Mouse (Mus musculus) thymus, postnatal 25 days (tissue): ENCODE results near the gene Smurf1.

ENCODE experiments used
- DNase-seq: peaks from one replicate; pipeline ENCODE4 v3.0.0; 2022

The Smurf1 gene

GRCm38 (mm10) chr5:144912519-144913310 is 52.9 kb downstream of the Smurf1 start:
- DNase-seq, result no peak

GRCm38 (mm10) chr5:144909521-144909920 is 56.1 kb downstream of the Smurf1 start:
- no peak for DNase-seq

GRCm38 (mm10) chr5:144907591-144907990 is 58.1 kb downstream of the Smurf1 start:
- peak; percentile 10 for DNase-seq

- no peak for DNase-seq
Measured at GRCm38 (mm10) chr5:144904356-144905134, 61.1 kb downstream of the Smurf1 start.

- DNase-seq, result no peak
Measured at GRCm38 (mm10) chr5:144901791-144902190, 63.9 kb downstream of the Smurf1 start.

- DNase-seq, result no peak
Measured at GRCm38 (mm10) chr5:144901035-144901434, 64.6 kb downstream of the Smurf1 start.

- DNase-seq, result no peak
Measured at GRCm38 (mm10) chr5:144898448-144899052, 67.1 kb downstream of the Smurf1 start.

GRCm38 (mm10) chr5:144897881-144898280 is 67.8 kb downstream of the Smurf1 start:
- no peak for DNase-seq

GRCm38 (mm10) chr5:144891276-144891675 is 74.4 kb downstream of the Smurf1 start:
- no peak for DNase-seq

GRCm38 (mm10) chr5:144885968-144886650 is 79.5 kb downstream of the Smurf1 start:
- no peak for DNase-seq

- DNase-seq, result no peak
Measured at GRCm38 (mm10) chr5:144884629-144885217, 80.9 kb downstream of the Smurf1 start.

- DNase-seq, result no peak
Measured at GRCm38 (mm10) chr5:144881670-144882399, 83.8 kb downstream of the Smurf1 start.

- no peak for DNase-seq
Measured at GRCm38 (mm10) chr5:144877021-144877420, 88.6 kb downstream of the Smurf1 start.

- DNase-seq, result peak; percentile 56
Measured at GRCm38 (mm10) chr5:144875892-144876291, 89.8 kb downstream of the Smurf1 start.

GRCm38 (mm10) chr5:144875227-144875626 is 90.4 kb downstream of the Smurf1 start:
- no peak for DNase-seq

GRCm38 (mm10) chr5:144872867-144873266 is 92.8 kb downstream of the Smurf1 start:
- DNase-seq, result no peak

- DNase-seq, result no peak
Measured at GRCm38 (mm10) chr5:144872326-144872725, 93.3 kb downstream of the Smurf1 start.

GRCm38 (mm10) chr5:144871775-144872174 is 93.9 kb downstream of the Smurf1 start:
- DNase-seq, result peak; percentile 10

- no peak for DNase-seq
Measured at GRCm38 (mm10) chr5:144870782-144871181, 94.9 kb downstream of the Smurf1 start.

- no peak for DNase-seq
Measured at GRCm38 (mm10) chr5:144869466-144869865, 96.2 kb downstream of the Smurf1 start.

GRCm38 (mm10) chr5:144866923-144867322 is 98.7 kb downstream of the Smurf1 start:
- no peak for DNase-seq

- DNase-seq, result no peak
Measured at GRCm38 (mm10) chr5:144860913-144861312, 104.7 kb downstream of the Smurf1 start.
